Mouse (Mus musculus): ENCODE data around the gene St5.

The St5 gene

DNA sequence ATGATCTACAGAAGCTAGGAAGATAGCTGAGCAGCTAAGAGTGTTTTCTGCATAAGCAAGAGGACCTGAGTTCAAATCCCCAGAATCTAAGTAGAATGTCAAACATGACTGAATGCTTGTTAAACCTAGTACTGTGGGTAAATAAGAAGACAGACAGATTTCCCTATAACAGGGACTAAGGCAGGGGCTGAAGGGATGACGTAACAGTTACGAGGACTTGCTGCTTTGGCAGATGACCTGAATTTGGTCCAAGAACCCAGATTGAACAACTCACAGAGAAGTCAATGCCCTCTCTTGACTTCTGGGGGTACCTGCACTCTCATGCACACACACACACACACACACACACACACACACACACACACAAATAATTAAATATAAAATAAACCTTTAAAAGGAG is 93.1 kb downstream of the St5 start:
- no peak for DNase-seq (ENCODE audit: low spot score in 2 of 2)

GRCm38 (mm10) chr7:109609565-109610345 is 93.7 kb downstream of the St5 start:
- no peak for DNase-seq (ENCODE audit: low spot score in 2 of 2)

GRCm38 (mm10) chr7:109608831-109609230 is 94.6 kb downstream of the St5 start:
- DNase-seq (ENCODE audit: low spot score in 2 of 2) = no peak

DNA sequence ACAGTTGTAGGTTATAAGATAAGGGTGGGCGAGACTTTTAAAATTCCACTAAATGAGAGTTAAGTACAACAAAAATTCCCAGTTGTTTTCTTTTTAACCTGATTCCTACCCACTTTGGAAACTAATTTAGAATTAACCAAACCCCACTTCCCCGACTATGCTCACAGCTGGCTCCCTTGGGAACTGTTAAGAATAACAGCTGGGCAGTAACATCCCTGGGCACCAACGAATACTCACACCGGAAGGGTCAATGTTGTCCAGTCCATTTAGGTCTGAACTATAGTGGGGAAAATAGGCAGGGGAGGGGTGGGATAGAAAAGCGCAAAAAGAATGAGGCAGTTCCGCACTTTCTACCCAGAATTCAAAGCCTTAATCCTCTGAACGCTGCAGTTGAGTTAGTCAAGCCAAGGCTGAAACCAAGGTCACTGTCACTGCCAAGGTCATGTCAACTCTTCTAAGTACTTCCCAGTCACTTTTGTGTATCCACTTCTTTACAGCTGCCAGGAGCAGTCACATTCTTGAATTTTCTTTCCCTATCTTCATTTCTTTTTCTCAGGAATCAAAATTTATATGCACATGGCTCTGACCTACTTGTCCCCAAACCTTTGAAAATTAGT is 96.3 kb downstream of the St5 start:
- no peak for DNase-seq (ENCODE audit: low spot score in 2 of 2)

- DNase-seq (ENCODE audit: low spot score in 2 of 2) = no peak
Measured at GRCm38 (mm10) chr7:109602562-109602961, 100.8 kb downstream of the St5 start.

DNA sequence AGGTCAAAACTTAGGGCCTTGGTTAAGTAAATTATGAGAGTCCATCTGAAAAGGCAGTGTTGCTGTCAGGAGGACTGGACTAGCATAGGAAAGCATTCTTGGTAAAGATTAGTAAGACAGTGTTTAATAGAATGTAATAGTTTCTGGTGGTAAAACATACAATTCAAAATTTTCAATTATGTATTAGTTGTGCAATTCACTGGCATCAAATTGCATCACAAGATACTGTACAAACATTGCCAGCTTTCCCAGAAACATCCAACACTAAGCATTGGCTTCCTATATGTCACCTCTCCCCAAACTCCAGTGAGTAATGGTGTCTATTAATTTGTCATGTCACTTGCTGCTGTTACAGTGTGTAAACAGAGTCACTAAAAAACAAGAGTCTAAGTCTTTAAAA is 101.4 kb downstream of the St5 start:
- DNase-seq (ENCODE audit: low spot score in 2 of 2) = no peak

GRCm38 (mm10) chr7:109600702-109601101 is 102.7 kb downstream of the St5 start:
- no peak for DNase-seq (ENCODE audit: low spot score in 2 of 2)

GRCm38 (mm10) chr7:109599998-109600397 is 103.4 kb downstream of the St5 start:
- DNase-seq (ENCODE audit: low spot score in 2 of 2) = no peak

DNA sequence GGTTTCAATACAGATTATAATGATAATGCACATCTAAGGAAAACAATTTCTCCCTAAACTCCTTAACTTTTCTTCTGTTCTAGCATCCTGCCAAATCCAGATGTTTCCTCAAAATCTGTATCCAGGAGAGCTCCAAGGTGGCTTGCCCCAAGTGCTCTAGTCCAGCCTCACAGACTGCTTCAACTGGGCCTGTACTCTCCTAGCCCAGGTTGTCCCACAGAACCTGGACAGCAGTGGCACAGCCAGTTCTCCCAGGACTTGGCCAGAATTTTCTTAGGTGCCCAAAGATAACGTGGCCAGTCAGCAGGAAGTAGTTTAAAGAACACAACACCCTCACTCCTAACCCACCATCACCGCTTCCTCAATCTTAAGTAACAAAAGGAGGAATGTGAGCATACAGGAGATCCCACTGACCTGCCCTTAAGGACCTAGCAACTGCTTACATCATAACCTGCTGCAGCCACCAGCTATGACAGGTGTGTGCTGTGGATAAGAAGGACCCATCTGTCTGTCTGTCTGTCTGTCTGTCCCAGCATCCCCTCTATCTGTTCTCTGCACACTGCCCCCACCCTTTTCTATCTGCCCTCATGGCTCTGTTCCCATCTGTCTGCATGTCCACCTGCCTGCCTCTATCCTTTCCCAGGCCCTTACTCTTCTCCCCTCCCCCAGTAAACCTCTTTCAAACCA is 108.4 kb downstream of the St5 start:
- DNase-seq (ENCODE audit: low spot score in 2 of 2) = no peak

- DNase-seq (ENCODE audit: low spot score in 2 of 2) = no peak
Measured at GRCm38 (mm10) chr7:109593992-109594391, 109.4 kb downstream of the St5 start.

- DNase-seq (ENCODE audit: low spot score in 2 of 2) = no peak
Measured at GRCm38 (mm10) chr7:109592184-109592583, 111.2 kb downstream of the St5 start.

DNA sequence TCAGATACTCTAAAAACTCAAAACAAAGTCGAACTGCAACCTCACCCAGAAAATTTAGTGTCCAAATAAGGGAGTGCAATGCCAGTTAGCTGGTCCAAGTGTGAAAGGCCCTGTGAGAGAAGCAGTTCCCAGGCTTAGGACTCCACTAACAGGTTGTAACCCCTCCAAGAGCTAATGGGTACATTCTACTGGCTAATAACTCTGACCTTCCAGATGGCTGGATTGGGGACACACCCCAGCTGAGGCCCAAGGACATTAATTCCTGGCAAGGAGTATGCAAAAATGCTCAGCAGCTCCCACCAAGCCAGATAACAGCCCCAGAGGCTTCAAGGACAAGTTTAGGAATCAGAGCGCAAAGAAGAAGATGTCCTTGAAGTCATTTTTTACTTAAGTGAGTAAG is 112.8 kb downstream of the St5 start:
- no peak for DNase-seq (ENCODE audit: low spot score in 2 of 2)

DNA sequence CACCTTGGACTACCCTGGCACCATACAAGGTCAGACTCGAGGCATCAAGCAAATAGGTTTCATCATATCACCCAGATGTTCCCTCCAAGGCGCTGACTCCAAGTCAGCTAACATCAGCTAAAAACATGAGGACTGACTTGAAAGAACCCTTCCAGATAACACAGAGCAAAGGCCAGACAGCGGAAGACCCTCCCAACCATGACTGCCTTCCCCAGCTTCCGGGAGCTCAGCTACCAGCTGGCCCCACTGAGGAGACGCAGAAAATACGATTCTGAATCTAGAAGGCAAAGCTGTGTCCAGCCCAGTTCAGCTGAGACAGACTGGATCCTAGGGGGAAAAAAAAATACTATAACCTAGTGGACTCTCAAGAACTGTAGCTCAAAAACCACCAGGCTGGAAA is 114.4 kb downstream of the St5 start:
- DNase-seq (ENCODE audit: low spot score in 2 of 2) = no peak

- no peak for DNase-seq (ENCODE audit: low spot score in 2 of 2)
Measured at GRCm38 (mm10) chr7:109588145-109588544, 115.3 kb downstream of the St5 start.

DNA sequence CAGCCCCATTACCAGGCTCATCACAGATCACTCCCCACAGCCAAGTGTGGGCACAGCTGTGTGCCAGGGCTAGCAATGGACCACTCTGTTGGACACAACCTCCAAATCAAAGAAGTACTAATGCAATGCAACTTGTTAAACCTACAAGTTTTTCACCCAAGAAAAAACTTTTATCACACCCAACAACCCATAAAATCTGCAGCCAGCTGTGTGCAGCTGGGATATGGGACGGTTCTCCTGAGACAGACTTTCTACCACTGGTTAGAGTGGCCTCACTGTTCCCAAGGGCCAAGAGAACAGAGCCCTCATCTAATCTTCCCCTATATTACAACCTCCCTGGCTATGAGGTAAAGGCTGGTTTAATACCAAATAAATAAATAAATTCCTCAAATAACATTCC is 118.9 kb downstream of the St5 start:
- DNase-seq (ENCODE audit: low spot score in 2 of 2) = no peak

DNA sequence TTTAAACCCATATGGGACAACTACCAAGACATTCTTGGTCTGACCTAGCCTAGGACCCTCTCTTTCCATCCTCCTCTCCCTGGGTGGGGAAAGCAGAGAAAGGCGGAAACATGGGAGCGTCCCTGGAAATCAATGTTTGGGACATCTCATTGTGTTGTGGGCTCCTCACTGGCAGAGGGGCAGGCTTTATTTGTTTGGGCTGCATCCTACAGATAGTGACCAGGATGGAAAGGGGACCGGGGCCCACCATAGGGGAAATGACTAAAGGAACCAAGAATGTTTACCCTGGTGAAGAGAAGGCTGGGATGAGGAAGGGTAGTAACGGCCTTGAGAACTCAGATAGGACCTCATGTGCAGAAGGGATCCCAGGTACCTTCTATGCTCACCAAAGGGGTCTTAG is 122.9 kb downstream of the St5 start:
- DNase-seq (ENCODE audit: low spot score in 2 of 2) = no peak

DNA sequence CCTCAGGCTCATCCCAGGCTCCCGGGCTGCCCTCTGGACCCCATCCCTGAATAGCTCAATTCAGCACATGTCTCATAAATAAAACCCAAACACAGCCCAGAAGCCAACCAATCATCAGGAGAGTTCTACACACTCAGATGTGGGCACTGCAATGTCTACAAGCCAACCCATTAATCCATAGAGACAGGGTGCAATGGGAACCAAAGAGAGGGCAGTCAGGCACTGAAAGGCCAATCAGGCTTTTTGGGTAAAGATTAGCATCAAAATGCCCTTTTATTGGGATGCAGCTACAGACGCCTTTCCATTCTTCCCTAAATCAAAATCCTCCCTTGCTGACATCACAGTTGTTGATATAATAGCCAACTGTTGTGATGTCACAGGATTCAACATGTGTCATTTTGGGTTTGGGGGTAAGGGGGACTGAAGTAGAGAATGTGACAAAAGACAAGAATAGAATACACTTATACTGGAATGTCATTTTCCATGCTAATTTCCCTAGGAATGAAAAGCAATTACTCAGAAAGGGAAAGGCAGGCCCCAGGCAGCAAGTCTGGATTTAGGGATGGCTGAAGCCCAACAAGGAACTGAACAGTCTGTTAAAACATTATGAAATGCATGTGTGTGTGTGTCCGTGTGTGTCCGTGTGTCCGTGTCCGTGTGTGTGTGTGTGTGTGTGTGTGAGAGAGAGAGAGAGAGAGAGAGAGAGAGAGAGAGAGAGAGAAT is 123.7 kb downstream of the St5 start:
- no peak for DNase-seq (ENCODE audit: low spot score in 2 of 2)

DNA sequence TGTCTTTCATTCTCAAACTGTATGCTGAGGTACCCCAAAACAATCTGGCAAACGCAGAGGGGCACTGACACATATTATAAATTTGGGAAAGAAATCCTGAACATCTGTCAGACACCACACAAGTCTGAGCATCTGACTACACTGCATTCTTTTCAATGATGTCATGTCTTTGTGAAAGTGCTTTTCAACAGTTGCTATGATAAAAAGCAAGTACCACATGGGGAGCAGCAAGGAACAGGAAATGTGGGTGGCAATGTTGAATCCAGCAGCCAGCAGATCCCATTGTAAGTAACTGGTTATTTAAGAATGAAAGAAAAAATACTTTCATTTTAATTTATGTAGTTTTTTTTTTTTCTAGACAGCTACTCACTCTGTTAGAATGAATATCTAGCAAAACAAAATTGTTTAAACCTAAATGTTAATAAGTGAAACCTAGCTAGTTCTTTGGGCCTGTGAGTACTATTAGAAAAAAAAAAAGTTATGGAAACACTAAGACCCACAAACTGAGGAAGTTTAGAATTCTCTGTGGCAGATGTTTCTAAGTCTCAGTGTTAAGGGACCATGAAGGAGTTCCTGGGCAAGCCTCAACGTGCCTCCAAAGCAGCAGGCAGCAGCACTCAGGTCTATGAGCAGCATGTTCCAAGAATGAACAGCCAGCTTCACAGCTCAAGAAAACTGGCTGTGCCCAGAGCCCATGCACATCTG is 124.4 kb downstream of the St5 start:
- DNase-seq (ENCODE audit: low spot score in 2 of 2) = no peak

GRCm38 (mm10) chr7:109576321-109577314 is 126.8 kb downstream of the St5 start:
- peak in 1 of 2 experiments; percentile 30 for DNase-seq (ENCODE audit: low spot score in 2 of 2)

DNA sequence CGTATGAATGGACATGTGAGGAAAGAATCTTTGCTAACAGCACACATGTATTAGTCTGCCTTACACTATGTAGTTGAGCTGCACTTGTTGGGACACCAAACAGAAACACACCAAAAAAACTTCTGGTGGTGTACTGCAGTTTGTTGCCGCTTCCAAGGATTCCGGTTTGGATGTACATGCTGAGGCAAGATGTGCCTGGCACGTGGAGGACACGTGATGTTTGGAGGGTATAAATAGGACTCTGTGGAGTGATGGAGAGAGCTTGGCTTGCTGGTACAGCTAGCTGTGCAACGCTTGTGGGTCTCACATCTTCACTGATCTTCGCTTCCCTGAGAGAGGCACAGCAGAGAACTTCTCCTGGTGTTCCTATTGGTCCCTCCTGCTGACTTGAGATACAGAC is 129.2 kb downstream of the St5 start:
- DNase-seq (ENCODE audit: low spot score in 2 of 2) = no peak
